Mouse (Mus musculus): ENCODE measurements at regions not wholly inside any gene's neighbourhood (a gene's known extent, or its start where the extent isn't known, plus 50 kb on each side); places are given as distances from the start of the nearest gene placed in this dataset.

GRCm38 (mm10) chr11:64206155-64206554 lies 126.9 kb upstream of the Cox10 start:
- Histone ChIP-seq H3K36me3 (ENCODE audit: control insufficient read depth, insufficient read depth, low read length) (no peaks in the 10 kb centered on the region), H3K4me1 (ENCODE audit: control insufficient read depth, insufficient read depth, low read length) (no peaks in the 10 kb centered on the region), H3K4me3 (ENCODE audit: insufficient read depth, low read depth, low read length) (no peak overlapping the region), H3K27ac (ENCODE audit: insufficient read depth, low read depth, low read length) (no peak overlapping the region), H3K27me3 (replicated peaks; ENCODE audit: control insufficient read depth, insufficient read depth, low read length) (0 out of 2 replicates have a peak, but pooled peaks cover 1% of the 10 kb centered on the region)
- TF ChIP-seq POLR2A (IDR thresholded peaks at IDR 0.05; ENCODE audit: low read depth, low read length), result no peak
- no peak for TF ChIP-seq CTCF (conservative IDR thresholded peaks at IDR 0.05; ENCODE audit: insufficient read depth, insufficient read length, low read depth, low read length)
- 82% methylated on average over 2 of the region's 2 CpGs for WGBS
- DNase-seq, result no peak

GRCm38 (mm10) chr11:64205069-64205468 lies 125.8 kb upstream of the Cox10 start:
- no peak overlapping the region for H3K27ac ChIP-seq (ENCODE audit: insufficient read depth, low read depth, low read length)
- no peak overlapping the region for H3K4me3 ChIP-seq (ENCODE audit: insufficient read depth, low read depth, low read length)
- WGBS, result 86% methylated on average over 4 of the region's 4 CpGs
- DNase-seq, result no peak
- no peak for TF ChIP-seq POLR2A (IDR thresholded peaks at IDR 0.05; ENCODE audit: low read depth, low read length)
- no peak for TF ChIP-seq CTCF (conservative IDR thresholded peaks at IDR 0.05; ENCODE audit: insufficient read depth, insufficient read length, low read depth, low read length)
- no peaks in the 10 kb centered on the region for H3K4me1 ChIP-seq (ENCODE audit: control insufficient read depth, insufficient read depth, low read length)
- no peaks in the 10 kb centered on the region for H3K36me3 ChIP-seq (ENCODE audit: control insufficient read depth, insufficient read depth, low read length)
- 0 out of 2 replicates have a peak, but pooled peaks cover 1% of the 10 kb centered on the region for H3K27me3 ChIP-seq (replicated peaks; ENCODE audit: control insufficient read depth, insufficient read depth, low read length)

- H3K27me3 ChIP-seq (replicated peaks; ENCODE audit: control insufficient read depth, insufficient read depth, low read length), result 0 out of 2 replicates have a peak, but pooled peaks cover 1% of the 10 kb centered on the region
- no peaks in the 10 kb centered on the region for H3K4me1 ChIP-seq (ENCODE audit: control insufficient read depth, insufficient read depth, low read length)
- no peak for TF ChIP-seq POLR2A (IDR thresholded peaks at IDR 0.05; ENCODE audit: low read depth, low read length)
- no peak for TF ChIP-seq CTCF (conservative IDR thresholded peaks at IDR 0.05; ENCODE audit: insufficient read depth, insufficient read length, low read depth, low read length)
- DNase-seq, result no peak
- no peaks in the 10 kb centered on the region for H3K36me3 ChIP-seq (ENCODE audit: control insufficient read depth, insufficient read depth, low read length)
- 71% methylated on average over 7 of the region's 7 CpGs for WGBS
- H3K27ac ChIP-seq (ENCODE audit: insufficient read depth, low read depth, low read length), result no peak overlapping the region
- no peak overlapping the region for H3K4me3 ChIP-seq (ENCODE audit: insufficient read depth, low read depth, low read length)
Observed at GRCm38 (mm10) chr11:64204305-64204704, 125.0 kb upstream of the Cox10 start.

GRCm38 (mm10) chr11:64200874-64201273 lies 121.6 kb upstream of the Cox10 start:
- Histone ChIP-seq H3K4me1 (ENCODE audit: control insufficient read depth, insufficient read depth, low read length) (no peaks in the 10 kb centered on the region), H3K4me3 (ENCODE audit: insufficient read depth, low read depth, low read length) (no peak overlapping the region), H3K27ac (ENCODE audit: insufficient read depth, low read depth, low read length) (no peak overlapping the region), H3K27me3 (replicated peaks; ENCODE audit: control insufficient read depth, insufficient read depth, low read length) (no peaks in the 10 kb centered on the region), H3K36me3 (ENCODE audit: control insufficient read depth, insufficient read depth, low read length) (no peaks in the 10 kb centered on the region)
- no peak for TF ChIP-seq POLR2A (IDR thresholded peaks at IDR 0.05; ENCODE audit: low read depth, low read length)
- TF ChIP-seq CTCF (conservative IDR thresholded peaks at IDR 0.05; ENCODE audit: insufficient read depth, insufficient read length, low read depth, low read length), result no peak
- 81% methylated on average over 6 of the region's 6 CpGs for WGBS
- DNase-seq, result no peak

- TF ChIP-seq CTCF (conservative IDR thresholded peaks at IDR 0.05; ENCODE audit: insufficient read depth, insufficient read length, low read depth, low read length) (no peak), POLR2A (IDR thresholded peaks at IDR 0.05; ENCODE audit: low read depth, low read length) (no peak)
- Histone ChIP-seq H3K27me3 (replicated peaks; ENCODE audit: control insufficient read depth, insufficient read depth, low read length) (no peaks in the 10 kb centered on the region), H3K36me3 (ENCODE audit: control insufficient read depth, insufficient read depth, low read length) (no peaks in the 10 kb centered on the region), H3K4me1 (ENCODE audit: control insufficient read depth, insufficient read depth, low read length) (no peaks in the 10 kb centered on the region), H3K27ac (ENCODE audit: insufficient read depth, low read depth, low read length) (no peak overlapping the region), H3K4me3 (ENCODE audit: insufficient read depth, low read depth, low read length) (no peak overlapping the region)
- 83% methylated on average over 3 of the region's 3 CpGs for WGBS
- no peak for DNase-seq
Observed at GRCm38 (mm10) chr11:64195272-64195671, 116.0 kb upstream of the Cox10 start.

GRCm38 (mm10) chr11:64188701-64189100 lies 109.4 kb upstream of the Cox10 start:
- no peaks in the 10 kb centered on the region for H3K4me1 ChIP-seq (ENCODE audit: control insufficient read depth, insufficient read depth, low read length)
- DNase-seq, result no peak
- TF ChIP-seq POLR2A (IDR thresholded peaks at IDR 0.05; ENCODE audit: low read depth, low read length) (no peak), CTCF (conservative IDR thresholded peaks at IDR 0.05; ENCODE audit: insufficient read depth, insufficient read length, low read depth, low read length) (no peak)
- H3K27ac ChIP-seq (ENCODE audit: insufficient read depth, low read depth, low read length), result no peak overlapping the region
- no peaks in the 10 kb centered on the region for H3K36me3 ChIP-seq (ENCODE audit: control insufficient read depth, insufficient read depth, low read length)
- 79% methylated on average over 2 of the region's 2 CpGs for WGBS
- H3K4me3 ChIP-seq (ENCODE audit: insufficient read depth, low read depth, low read length), result no peak overlapping the region
- no peaks in the 10 kb centered on the region for H3K27me3 ChIP-seq (replicated peaks; ENCODE audit: control insufficient read depth, insufficient read depth, low read length)

GRCm38 (mm10) chr11:64187488-64188444 lies 108.5 kb upstream of the Cox10 start:
- no peak for DNase-seq
- no peaks in the 10 kb centered on the region for H3K27me3 ChIP-seq (replicated peaks; ENCODE audit: control insufficient read depth, insufficient read depth, low read length)
- H3K36me3 ChIP-seq (ENCODE audit: control insufficient read depth, insufficient read depth, low read length), result no peaks in the 10 kb centered on the region
- H3K4me3 ChIP-seq (ENCODE audit: insufficient read depth, low read depth, low read length), result no peak overlapping the region
- WGBS, result 60% methylated on average over 9 of the region's 9 CpGs
- no peak overlapping the region for H3K27ac ChIP-seq (ENCODE audit: insufficient read depth, low read depth, low read length)
- no peaks in the 10 kb centered on the region for H3K4me1 ChIP-seq (ENCODE audit: control insufficient read depth, insufficient read depth, low read length)
- TF ChIP-seq POLR2A (IDR thresholded peaks at IDR 0.05; ENCODE audit: low read depth, low read length), result no peak
- no peak for TF ChIP-seq CTCF (conservative IDR thresholded peaks at IDR 0.05; ENCODE audit: insufficient read depth, insufficient read length, low read depth, low read length)
